Comparison of ENCODE assay signal across 16 mouse cellular contexts in the genomic region with DNA sequence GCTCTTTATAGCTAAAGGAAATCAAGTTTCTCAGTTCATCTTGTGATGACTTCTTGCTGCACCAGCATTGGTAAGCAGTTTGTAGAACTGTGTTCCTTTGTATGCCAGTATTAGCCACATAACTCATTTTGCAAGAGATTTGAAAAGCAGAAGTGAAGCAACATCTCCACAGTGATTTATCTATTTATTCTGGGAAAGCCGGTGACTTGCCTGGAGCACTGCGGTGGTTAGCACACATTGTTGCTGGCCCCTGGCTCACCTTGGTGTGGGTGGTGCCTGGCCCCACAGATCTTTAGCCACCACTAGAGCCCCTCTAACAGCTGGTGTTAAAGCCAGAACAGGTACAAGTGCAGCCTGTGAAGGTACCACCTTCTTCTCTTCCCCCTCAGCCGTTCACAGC. TPM values are rescaled to one million over a fixed set of nuclear protein-coding genes. Genes with fewer than 3 reads are reported as not detected.
DNase-seq lines count a peak whose midpoint lies in the region; ATAC-seq and TF ChIP-seq lines count a peak whose summit lies in the region.
"Had no signal": no experiment of that assay in that cellular context is flagged by ENCODE, and none has a peak within 500 bp of the region (broad histone marks: within the 10 kb centered on the region; RNA-seq: fewer than 3 reads in every experiment).

No protein-coding gene starts in this region.

- TF ChIP-seq POLR2A in myocyte (IDR thresholded peaks at IDR 0.05; ENCODE audit: insufficient read length, low read depth) = no peak

- no peaks in the 10 kb centered on the region for H3K9me3 ChIP-seq in hindbrain, embryonic 11.5 days (ENCODE audit: control insufficient read depth, low read length)
- H3K9me3 ChIP-seq: forebrain, embryonic 13.5 days; heart, embryonic 13.5 days; hindbrain, embryonic 12.5 days; limb, embryonic 12.5 days had no signal

- no peak overlapping the region for H3K27ac ChIP-seq in hindbrain, embryonic 11.5 days (ENCODE audit: low read depth, low read length)
- H3K27ac ChIP-seq: forebrain, embryonic 13.5 days; heart, embryonic 13.5 days; hindbrain, embryonic 12.5 days; limb, embryonic 12.5 days had no signal

- peak; percentile 61 for ATAC-seq in common myeloid progenitor, adult 5-6 weeks (replicated peaks; ENCODE audit: low read depth, poor library complexity, severe bottlenecking)
- ATAC-seq in hindbrain, embryonic 11.5 days (ENCODE audit: low FRiP score) = no peak
- ATAC-seq: forebrain, embryonic 13.5 days had no signal

- no peaks in the 10 kb centered on the region for H3K27me3 ChIP-seq in myocyte (ENCODE audit: control insufficient read depth, insufficient read depth, insufficient read length)
- no peaks in the 10 kb centered on the region for H3K27me3 ChIP-seq in hindbrain, embryonic 11.5 days (ENCODE audit: control insufficient read depth, insufficient read depth, low read length)
- H3K27me3 ChIP-seq: CH12.LX; forebrain, embryonic 13.5 days; heart, embryonic 13.5 days had no signal

- peak; percentile 12 for DNase-seq in adrenal gland, adult 8-10 months
- DNase-seq in adrenal gland, postnatal 10 days = no peak
- peak; percentile 43 for DNase-seq in 416B (ENCODE audit: low read depth)
- DNase-seq in hindbrain, embryonic 11.5 days (ENCODE audit: low spot score) = no peak
- no peak for DNase-seq in left cerebral cortex, adult 11 months (ENCODE audit: low spot score)
- no peak for DNase-seq in thymus, postnatal 4 days
- DNase-seq: cerebellum, postnatal 25 days; kidney, adult 11 months; kidney, postnatal 36 days had no signal

- H3ac ChIP-seq in myocyte (ENCODE audit: control insufficient read depth, insufficient read length) = no peak overlapping the region

- no peaks in the 10 kb centered on the region for H3K4me1 ChIP-seq in hindbrain, embryonic 11.5 days (replicated peaks; ENCODE audit: control insufficient read depth, insufficient read depth, low read length)
- H3K4me1 ChIP-seq: forebrain, embryonic 13.5 days; heart, embryonic 13.5 days; hindbrain, embryonic 12.5 days; limb, embryonic 12.5 days had no signal

- no peak overlapping the region for H3K9ac ChIP-seq in hindbrain, embryonic 11.5 days (ENCODE audit: low read depth, low read length)
- H3K9ac ChIP-seq: forebrain, embryonic 13.5 days; heart, embryonic 13.5 days; hindbrain, embryonic 12.5 days; limb, embryonic 12.5 days had no signal

- peak overlapping the region; percentile 74 for H3K4me2 ChIP-seq in myocyte (ENCODE audit: low read depth)
- H3K4me2 ChIP-seq in hindbrain, embryonic 11.5 days (replicated peaks; ENCODE audit: low read depth, low read length) = no peak overlapping the region
- H3K4me2 ChIP-seq: forebrain, embryonic 13.5 days; hindbrain, embryonic 12.5 days; limb, embryonic 12.5 days had no signal

- no peaks in the 10 kb centered on the region for H3K36me3 ChIP-seq in myocyte (ENCODE audit: control insufficient read depth, insufficient read depth)
- no peaks in the 10 kb centered on the region for H3K36me3 ChIP-seq in hindbrain, embryonic 11.5 days (ENCODE audit: control insufficient read depth, insufficient read depth, low read length)
- H3K36me3 ChIP-seq: heart, embryonic 13.5 days; hindbrain, embryonic 12.5 days; limb, embryonic 12.5 days had no signal

- no peaks in the 10 kb centered on the region for H3K79me2 ChIP-seq in myocyte (ENCODE audit: control insufficient read depth, insufficient read depth)

- 89% methylated on average over 3 of the region's 3 CpGs for WGBS in hindbrain, embryonic 11.5 days

- no peak overlapping the region for H3K4me3 ChIP-seq in myocyte
- no peak overlapping the region for H3K4me3 ChIP-seq in hindbrain, embryonic 11.5 days (ENCODE audit: low read depth, low read length)
- H3K4me3 ChIP-seq: forebrain, embryonic 13.5 days; heart, embryonic 13.5 days; hindbrain, embryonic 12.5 days; limb, embryonic 12.5 days had no signal

TF ChIP-seq in myocyte, 11 proteins besides CTCF, POLR2A, EP300 and RAD21:
- TF ChIP-seq CEBPB (IDR thresholded peaks at IDR 0.05; ENCODE audit: insufficient read depth, poor library complexity, severe bottlenecking) (no peak), E2F4 (IDR thresholded peaks at IDR 0.05; ENCODE audit: insufficient read depth) (no peak), MYOG (IDR thresholded peaks at IDR 0.05; ENCODE audit: control insufficient read depth in 1 of 3, insufficient read depth in 1 of 3, insufficient read length in 2 of 3, low read depth in 2 of 3) (no peak), USF1 (IDR thresholded peaks at IDR 0.05; ENCODE audit: low read depth) (no peak), SRF (IDR thresholded peaks at IDR 0.05; ENCODE audit: control insufficient read depth, insufficient read length, low read depth) (no peak), MYOD1 (IDR thresholded peaks at IDR 0.05; ENCODE audit: control insufficient read depth in 1 of 3, insufficient read length in 2 of 3, low read depth in 2 of 3) (no peak), TCF12 (IDR thresholded peaks at IDR 0.05; ENCODE audit: insufficient read depth, poor library complexity, severe bottlenecking) (no peak), POLR2AphosphoS2 (IDR thresholded peaks at IDR 0.05; ENCODE audit: insufficient read length, low read depth) (no peak), REST (IDR thresholded peaks at IDR 0.05; ENCODE audit: insufficient read depth, insufficient read length) (no peak), MAX (IDR thresholded peaks at IDR 0.05; ENCODE audit: low read depth) (no peak), TCF3 (IDR thresholded peaks at IDR 0.05; ENCODE audit: insufficient read length, low read depth) (no peak)

RNA-seq across cellular contexts. Expression of gene Tlr13, which starts 8.1 kb away (rescaled TPM):
- 1 to 10 TPM; 3.0 to 7.0 (median 5.0) TPM for total RNA-seq in adrenal gland, adult 8-10 months (2022)
- 1 to 10 TPM; 1.2 to 1.5 TPM for total RNA-seq in adrenal gland, postnatal 10 days (2021)
- total RNA-seq in common myeloid progenitor, adult 5-6 weeks (2017) = 0.05 and 0.97 TPM in 2 replicates
- not detected for polyA plus RNA-seq in myocyte (2012; fragmentation: generic; extraction: Trizol)
- 0.35 and 0.51 TPM in 2 replicates for polyA plus RNA-seq in hindbrain, embryonic 11.5 days (2014; fragmentation: Nextera tagmentation; extraction: Ambion mirVana)
- total RNA-seq: CH12.LX had no signal

RNA-seq across cellular contexts. Expression of gene Pgk1, which starts 52.0 kb away (rescaled TPM):
- 100 to 1,000 TPM; 247 to 334 (median 294) TPM for total RNA-seq in adrenal gland, adult 8-10 months (2022)
- 100 to 1,000 TPM; 405 to 424 TPM for total RNA-seq in adrenal gland, postnatal 10 days (2021)
- 203 and 235 TPM in 2 replicates for total RNA-seq in common myeloid progenitor, adult 5-6 weeks (2017)
- 1,097 TPM for polyA plus RNA-seq in myocyte (2012; fragmentation: generic; extraction: Trizol)
- polyA plus RNA-seq in hindbrain, embryonic 11.5 days (2014; fragmentation: Nextera tagmentation; extraction: Ambion mirVana) = 413 and 443 TPM in 2 replicates

Comparison
In these comparisons a context has a peak if more than half of its experiments do, and no peak if none do; other contexts are left out.
1. DNase-seq: peak in adrenal gland, adult 8-10 months (single experiment) and 416B (single experiment); none in adrenal gland, postnatal 10 days (single experiment), hindbrain, embryonic 11.5 days (single experiment), left cerebral cortex, adult 11 months (single experiment) and thymus, postnatal 4 days (single experiment).